Mouse (Mus musculus) ES-Bruce4 (cell line): Measurements from ENCODE around the gene Taar7a.

Source experiments
- CTCF ChIP-seq: IDR thresholded peaks from one replicate; pipeline ENCODE4 v1.8.1; 2011; ENCODE audit warnings: low read depth, low read length
- EP300 ChIP-seq: IDR thresholded peaks from 2 replicates; pipeline ENCODE4 v1.6.1; 2011; ENCODE audit warnings: low read depth, low read length; ENCODE audit not compliant: insufficient read depth
- POLR2A ChIP-seq: IDR thresholded peaks from one replicate; pipeline ENCODE4 v1.8.1; 2011; ENCODE audit warnings: low read length; ENCODE audit not compliant: insufficient read depth

- TF ChIP-seq CTCF: no peak
- no peak for TF ChIP-seq POLR2A
- no peak for TF ChIP-seq EP300
Observed at GRCm38 (mm10) chr10:23993381-23993780, at the start of gene Taar7a.
